33 mouse cellular contexts compared by ENCODE assay signal in the genomic region with DNA sequence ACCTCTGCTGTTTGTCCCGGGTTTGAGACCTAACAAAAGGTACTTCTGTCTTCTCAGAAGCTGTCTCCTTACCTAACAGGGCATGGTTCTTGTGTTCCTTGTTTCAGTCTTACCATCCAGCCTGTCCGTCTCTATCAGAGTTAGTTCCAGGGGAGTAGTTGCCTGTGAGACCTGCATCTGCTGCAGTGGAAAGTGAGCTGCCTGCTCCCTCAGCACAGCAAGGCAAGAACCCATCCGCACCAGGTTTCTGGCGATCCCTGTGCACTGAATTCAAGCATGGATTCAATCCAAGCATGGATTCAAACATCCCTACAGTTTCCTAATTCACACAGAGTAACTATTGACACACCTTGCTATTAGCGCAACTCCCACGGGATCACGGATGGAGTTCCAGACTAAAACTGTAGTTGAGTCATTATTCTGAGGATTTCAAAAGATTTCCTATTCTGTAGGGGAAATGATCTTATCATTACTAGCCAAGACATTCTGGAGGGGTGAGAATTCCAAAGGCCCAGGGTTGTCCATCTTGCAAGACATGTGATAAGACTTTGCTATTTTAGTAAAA. TPM values are rescaled to one million over a fixed set of nuclear protein-coding genes. Genes with fewer than 3 reads are reported as not detected.
DNase-seq lines count a peak whose midpoint lies in the region; ATAC-seq and TF ChIP-seq lines count a peak whose summit lies in the region.
"Had no signal": no experiment of that assay in that cellular context is flagged by ENCODE, and none has a peak within 500 bp of the region (broad histone marks: within the 10 kb centered on the region; RNA-seq: fewer than 3 reads in every experiment).

No protein-coding gene starts in this region.

- H3K4me1 ChIP-seq in midbrain, embryonic 11.5 days (ENCODE audit: control insufficient read depth, insufficient read depth, low read length), result no peaks in the 10 kb centered on the region
- peaks cover 6% of the 10 kb centered on the region for H3K4me1 ChIP-seq in midbrain, embryonic 10.5 days
- 0 out of 2 replicates have a peak, but pooled peaks cover 5% of the 10 kb centered on the region for H3K4me1 ChIP-seq in stomach, embryonic 15.5 days
- no peaks in the 10 kb centered on the region for H3K4me1 ChIP-seq in intestine, postnatal 0 days (replicated peaks; ENCODE audit: control insufficient read depth, insufficient read depth, low read length)

- H3K9ac ChIP-seq in midbrain, embryonic 11.5 days (ENCODE audit: low read length), result no peak overlapping the region
- H3K9ac ChIP-seq in stomach, embryonic 15.5 days, result no peak overlapping the region
- no peak overlapping the region for H3K9ac ChIP-seq in intestine, postnatal 0 days (ENCODE audit: low read depth, low read length)
- H3K9ac ChIP-seq: hindbrain, embryonic 15.5 days; kidney, embryonic 15.5 days; limb, embryonic 13.5 days; liver, embryonic 13.5 days; neural tube, embryonic 15.5 days had no signal

- no peaks in the 10 kb centered on the region for H3K27me3 ChIP-seq in midbrain, embryonic 11.5 days (ENCODE audit: control insufficient read depth, insufficient read depth, low read length)
- H3K27me3 ChIP-seq in midbrain, embryonic 10.5 days (ENCODE audit: low read depth, poor library complexity, severe bottlenecking), result 0 out of 2 replicates have a peak, but pooled peaks cover 3% of the 10 kb centered on the region
- no peaks in the 10 kb centered on the region for H3K27me3 ChIP-seq in stomach, embryonic 15.5 days (replicated peaks)
- H3K27me3 ChIP-seq in intestine, postnatal 0 days (replicated peaks; ENCODE audit: control insufficient read depth, insufficient read depth, low read length), result no peaks in the 10 kb centered on the region
- H3K27me3 ChIP-seq: hindbrain, embryonic 15.5 days; kidney, embryonic 15.5 days; limb, embryonic 13.5 days; neural tube, embryonic 15.5 days had no signal

- no peaks in the 10 kb centered on the region for H3K36me3 ChIP-seq in midbrain, embryonic 11.5 days (ENCODE audit: control insufficient read depth, insufficient read depth, low read length)
- H3K36me3 ChIP-seq in midbrain, embryonic 10.5 days, result no peaks in the 10 kb centered on the region
- no peaks in the 10 kb centered on the region for H3K36me3 ChIP-seq in stomach, embryonic 15.5 days
- H3K36me3 ChIP-seq in intestine, postnatal 0 days (ENCODE audit: control insufficient read depth, insufficient read depth), result no peaks in the 10 kb centered on the region
- H3K36me3 ChIP-seq: hindbrain, embryonic 15.5 days; kidney, embryonic 15.5 days; limb, embryonic 13.5 days; liver, embryonic 13.5 days; neural tube, embryonic 15.5 days had no signal

- 72% methylated on average over 7 of the region's 7 CpGs for WGBS in midbrain, embryonic 11.5 days
- 81% methylated on average over 7 of the region's 7 CpGs for WGBS in midbrain, embryonic 10.5 days
- 60% methylated on average over 7 of the region's 7 CpGs for WGBS in stomach, embryonic 15.5 days
- WGBS in intestine, postnatal 0 days, result 59% methylated on average over 7 of the region's 7 CpGs

- no peak overlapping the region for H3K4me3 ChIP-seq in midbrain, embryonic 11.5 days (ENCODE audit: low read depth, low read length)
- no peak overlapping the region for H3K4me3 ChIP-seq in midbrain, embryonic 10.5 days
- H3K4me3 ChIP-seq in stomach, embryonic 15.5 days (replicated peaks), result no peak overlapping the region
- H3K4me3 ChIP-seq in intestine, postnatal 0 days (ENCODE audit: low read depth, low read length), result no peak overlapping the region
- H3K4me3 ChIP-seq: hindbrain, embryonic 15.5 days; kidney, embryonic 15.5 days; limb, embryonic 13.5 days; liver, embryonic 13.5 days; megakaryocyte, embryonic 14.5 days; neural tube, embryonic 15.5 days had no signal

- TF ChIP-seq CTCF in intestine, postnatal 0 days (IDR thresholded peaks at IDR 0.05; ENCODE audit: low read depth), result no peak

- no peaks in the 10 kb centered on the region for H3K9me3 ChIP-seq in midbrain, embryonic 11.5 days (ENCODE audit: control insufficient read depth, low read length)
- H3K9me3 ChIP-seq in midbrain, embryonic 10.5 days (replicated peaks), result no peaks in the 10 kb centered on the region
- H3K9me3 ChIP-seq in stomach, embryonic 15.5 days, result no peaks in the 10 kb centered on the region
- no peaks in the 10 kb centered on the region for H3K9me3 ChIP-seq in intestine, postnatal 0 days (ENCODE audit: control insufficient read depth)
- H3K9me3 ChIP-seq: hindbrain, embryonic 15.5 days; kidney, embryonic 15.5 days; limb, embryonic 13.5 days; liver, embryonic 13.5 days; megakaryocyte, embryonic 14.5 days; neural tube, embryonic 15.5 days had no signal

- H3K27ac ChIP-seq in midbrain, embryonic 11.5 days (ENCODE audit: low read depth, low read length), result no peak overlapping the region
- H3K27ac ChIP-seq in midbrain, embryonic 10.5 days (replicated peaks), result no peak overlapping the region
- H3K27ac ChIP-seq in stomach, embryonic 15.5 days, result peak overlapping the region; percentile 31; the same call in 1 of the 2 replicates
- no peak overlapping the region for H3K27ac ChIP-seq in intestine, postnatal 0 days (ENCODE audit: low read depth, low read length)
- H3K27ac ChIP-seq: hindbrain, embryonic 15.5 days; kidney, embryonic 15.5 days; limb, embryonic 13.5 days; liver, embryonic 13.5 days; neural tube, embryonic 15.5 days had no signal

- peak; percentile 75 for DNase-seq in midbrain, embryonic 11.5 days (ENCODE audit: low spot score, missing footprints)
- DNase-seq in midbrain, embryonic 10.5 days (ENCODE audit: low spot score), result no peak
- peak; percentile 69 for DNase-seq in gonadal fat pad, adult 2 months (ENCODE audit: low read depth)
- DNase-seq in kidney, postnatal 36 days, result no peak
- DNase-seq in cerebellum, adult 18-20 months, result no peak
- DNase-seq: adrenal gland, postnatal 10 days; B cell, adult 2 months; cerebellum, adult 9-10 months; cerebellum, postnatal 36 days; gastrocnemius, postnatal 10 days; kidney, adult 18-20 months; liver, embryonic 13.5 days; lung, adult 18-20 months; lung, postnatal 4 days; midbrain, embryonic 14.5 days; retina, postnatal 1 day; right cerebral cortex, postnatal 14 days; thymus, adult 18-20 months; thymus, postnatal 25 days had no signal

- no peak overlapping the region for H3K4me2 ChIP-seq in midbrain, embryonic 11.5 days
- no peak overlapping the region for H3K4me2 ChIP-seq in stomach, embryonic 15.5 days
- no peak overlapping the region for H3K4me2 ChIP-seq in intestine, postnatal 0 days (replicated peaks; ENCODE audit: low read depth)
- H3K4me2 ChIP-seq: heart, embryonic 11.5 days; hindbrain, embryonic 15.5 days; kidney, embryonic 15.5 days; limb, embryonic 13.5 days; liver, embryonic 13.5 days; neural tube, embryonic 15.5 days had no signal

- ATAC-seq in midbrain, embryonic 11.5 days (ENCODE audit: low FRiP score), result no peak
- no peak for ATAC-seq in stomach, embryonic 15.5 days (ENCODE audit: insufficient read depth, low FRiP score, low read depth)
- ATAC-seq in intestine, postnatal 0 days, result no peak
- ATAC-seq: forebrain, embryonic 16.5 days; inflammation-experienced regulatory T-cells, adult 6 months; lung, postnatal 0 days had no signal

RNA-seq across cellular contexts. Expression of a gene that starts 4.8 kb away (rescaled TPM):
- 1.4 and 1.8 TPM in 2 replicates for polyA plus RNA-seq in midbrain, embryonic 11.5 days (2014; fragmentation: Nextera tagmentation; extraction: Ambion mirVana)
- 1.4 and 1.6 TPM in 2 replicates for polyA plus RNA-seq in midbrain, embryonic 10.5 days (2016; fragmentation: Nextera tagmentation; extraction: Ambion mirVana)
- polyA plus RNA-seq in gonadal fat pad, adult 2 months (2012; rRNA removed), result 1.5 and 2.5 TPM in 2 replicates
- polyA plus RNA-seq in stomach, embryonic 15.5 days (2015; fragmentation: Nextera tagmentation; extraction: Ambion mirVana), result 1.2 and 1.3 TPM in 2 replicates
- 0.95 and 0.98 TPM in 2 replicates for polyA plus RNA-seq in intestine, postnatal 0 days (2015; fragmentation: Nextera tagmentation; extraction: Ambion mirVana)
- polyA plus RNA-seq: small intestine, adult 2 months had no signal

RNA-seq across cellular contexts. Expression of a gene that starts 15.4 kb away (rescaled TPM):
- 78.9 and 81.1 TPM in 2 replicates for polyA plus RNA-seq in midbrain, embryonic 11.5 days (2014; fragmentation: Nextera tagmentation; extraction: Ambion mirVana)
- 78.1 and 92.2 TPM in 2 replicates for polyA plus RNA-seq in midbrain, embryonic 10.5 days (2016; fragmentation: Nextera tagmentation; extraction: Ambion mirVana)
- polyA plus RNA-seq in gonadal fat pad, adult 2 months (2012; rRNA removed), result 24.8 and 31.3 TPM in 2 replicates
- polyA plus RNA-seq in stomach, embryonic 15.5 days (2015; fragmentation: Nextera tagmentation; extraction: Ambion mirVana), result 745 and 1,161 TPM in 2 replicates
- 742 and 817 TPM in 2 replicates for polyA plus RNA-seq in intestine, postnatal 0 days (2015; fragmentation: Nextera tagmentation; extraction: Ambion mirVana)

RNA-seq across cellular contexts. Expression of a gene that starts 48.9 kb away (rescaled TPM):
- polyA plus RNA-seq in midbrain, embryonic 11.5 days (2014; fragmentation: Nextera tagmentation; extraction: Ambion mirVana), result 0.05 and 0.07 TPM in 2 replicates
- polyA plus RNA-seq in midbrain, embryonic 10.5 days (2016; fragmentation: Nextera tagmentation; extraction: Ambion mirVana), result 0.06 and 0.09 TPM in 2 replicates
- polyA plus RNA-seq in gonadal fat pad, adult 2 months (2012; rRNA removed), result 1.00 and 1.3 TPM in 2 replicates
- 0.39 and 0.62 TPM in 2 replicates for polyA plus RNA-seq in stomach, embryonic 15.5 days (2015; fragmentation: Nextera tagmentation; extraction: Ambion mirVana)
- 0.16 and 0.22 TPM in 2 replicates for polyA plus RNA-seq in intestine, postnatal 0 days (2015; fragmentation: Nextera tagmentation; extraction: Ambion mirVana)
- polyA plus RNA-seq: embryonic facial prominence, embryonic 11.5 days; heart, embryonic 11.5 days; large intestine, adult 2 months; small intestine, adult 2 months had no signal

RNA-seq across cellular contexts. Expression of a gene that starts 48.9 kb away (rescaled TPM):
- 11.8 and 13.2 TPM in 2 replicates for polyA plus RNA-seq in midbrain, embryonic 11.5 days (2014; fragmentation: Nextera tagmentation; extraction: Ambion mirVana)
- polyA plus RNA-seq in midbrain, embryonic 10.5 days (2016; fragmentation: Nextera tagmentation; extraction: Ambion mirVana), result 21.7 and 22.9 TPM in 2 replicates
- 2.4 and 4.0 TPM in 2 replicates for polyA plus RNA-seq in gonadal fat pad, adult 2 months (2012; rRNA removed)
- polyA plus RNA-seq in stomach, embryonic 15.5 days (2015; fragmentation: Nextera tagmentation; extraction: Ambion mirVana), result 11.0 and 12.6 TPM in 2 replicates
- 2.6 and 2.7 TPM in 2 replicates for polyA plus RNA-seq in intestine, postnatal 0 days (2015; fragmentation: Nextera tagmentation; extraction: Ambion mirVana)

Comparison
In these comparisons a context has a peak if more than half of its experiments do, and no peak if none do; other contexts are left out.
1. DNase-seq: peak in midbrain, embryonic 11.5 days (single experiment) and gonadal fat pad, adult 2 months (single experiment); none in midbrain, embryonic 10.5 days (single experiment), kidney, postnatal 36 days (0 of 2) and cerebellum, adult 18-20 months (0 of 2).